Mouse (Mus musculus): ENCODE results near the gene Tmem189.

Tmem189 gene

GRCm38 (mm10) chr2:167687250-167687586 is 2.4 kb downstream of the Tmem189 start:
- in situ Hi-C loops (cut with MboI; ENCODE audit: unreplicated experiment in 2 of 2): loop anchor here (5.0 kb wide), 3 partner anchors 210 to 330 kb away; partner anchors contain the start of gene Ripor3 (in 1 of the 2)

GRCm38 (mm10) chr2:167686382-167687249 is 3.0 kb downstream of the Tmem189 start:
- in situ Hi-C loops (cut with MboI; ENCODE audit: unreplicated experiment in 2 of 2): loop anchor here (5.0 kb wide), 3 partner anchors 211 to 331 kb away; partner anchors contain the start of gene Ripor3 (in 1 of the 2)

GRCm38 (mm10) chr2:167685865-167686264 is 3.8 kb downstream of the Tmem189 start:
- in situ Hi-C loops (cut with MboI; ENCODE audit: unreplicated experiment in 2 of 2): loop anchor here (5.0 kb wide), 3 partner anchors 211 to 331 kb away; partner anchors contain the start of gene Ripor3 (in 1 of the 2)

GRCm38 (mm10) chr2:167685137-167685536 is 4.5 kb downstream of the Tmem189 start:
- in situ Hi-C loops (cut with MboI; ENCODE audit: unreplicated experiment in 2 of 2): loop anchor here (5.0 kb wide), 3 partner anchors 212 to 332 kb away; partner anchors contain the start of gene Ripor3 (in 1 of the 2)

- in situ Hi-C loops (cut with MboI; ENCODE audit: unreplicated experiment in 2 of 2): loop anchor here (5.0 kb wide), 2 partner anchors 151 to 414 kb away; no protein-coding TSS in a partner anchor
Measured at GRCm38 (mm10) chr2:167683721-167684120, 5.9 kb downstream of the Tmem189 start.

DNA sequence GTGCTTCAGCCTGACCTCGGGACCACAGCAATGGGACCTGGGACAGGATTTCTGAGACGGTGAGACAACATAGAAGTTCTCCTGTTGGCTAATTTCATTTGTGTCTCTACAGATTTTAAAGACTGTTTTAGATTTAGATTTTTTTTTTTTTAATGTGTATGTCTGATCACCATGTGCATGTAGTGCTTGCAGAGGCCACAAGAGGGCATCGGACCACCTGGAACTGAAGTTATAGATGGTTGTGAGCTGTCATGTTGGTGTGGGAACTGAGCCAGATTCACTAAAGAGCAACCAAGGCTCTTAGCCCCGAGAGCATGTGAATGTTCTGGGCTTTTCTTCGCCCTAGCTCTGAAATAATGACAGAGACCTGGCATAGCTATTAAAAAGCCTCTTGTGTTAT is 9.0 kb downstream of the Tmem189 start:
- in situ Hi-C loops (cut with MboI; ENCODE audit: unreplicated experiment in 2 of 2): loop anchor here (5.0 kb wide), 2 partner anchors 148 to 417 kb away; no protein-coding TSS in a partner anchor

- in situ Hi-C loops (cut with MboI; ENCODE audit: unreplicated experiment in 2 of 2): loop anchor here (5.0 to 10.0 kb wide), 4 partner anchors 38 to 417 kb away; partner anchors contain the start of gene Slc9a8 (in 1 of the 2)
Measured at GRCm38 (mm10) chr2:167679902-167680430, 9.7 kb downstream of the Tmem189 start.

- in situ Hi-C loops (cut with MboI; ENCODE audit: unreplicated experiment in 2 of 2): loop anchor here (5.0 to 10.0 kb wide), 3 partner anchors 36 to 254 kb away; partner anchors contain the start of gene Slc9a8 (in 1 of the 2)
Measured at GRCm38 (mm10) chr2:167678600-167678999, 11.0 kb downstream of the Tmem189 start.

DNA sequence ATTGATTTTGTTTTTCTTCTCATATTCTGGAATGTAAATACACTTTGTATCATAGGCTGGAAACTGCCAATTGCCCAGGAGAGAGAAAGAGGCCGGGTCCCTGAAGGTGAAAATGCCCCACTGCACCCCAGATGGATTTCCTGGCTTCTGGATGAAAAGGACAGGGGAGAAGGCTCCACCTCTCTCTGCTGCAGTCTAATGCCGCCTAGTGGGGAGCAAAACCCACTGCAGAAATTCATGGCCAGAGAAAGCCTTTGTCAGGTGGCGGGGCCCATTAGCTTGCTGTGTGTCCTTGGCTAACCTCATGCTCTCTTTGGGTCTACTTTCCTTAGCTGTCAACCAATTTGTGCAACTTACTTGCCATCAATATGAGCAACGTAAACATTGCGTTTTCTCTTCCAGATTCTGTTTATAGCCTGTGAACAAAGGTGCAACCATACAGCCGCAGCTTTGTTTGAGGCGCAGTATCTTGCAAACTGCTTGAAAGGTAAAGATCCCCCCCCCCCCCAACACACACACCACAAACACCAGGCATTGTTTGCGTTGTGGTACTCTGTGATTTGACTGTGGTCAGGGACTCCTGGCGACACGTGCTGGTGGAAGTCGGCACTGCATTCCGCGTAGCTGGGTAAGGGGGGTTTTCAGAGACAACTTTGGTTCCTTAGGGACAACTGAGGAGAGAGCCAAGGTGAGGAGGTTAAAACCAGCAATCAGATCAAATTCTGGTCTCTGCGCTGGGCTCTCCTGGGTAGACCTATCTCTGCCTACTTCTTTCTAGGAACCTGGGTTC is 14.3 kb downstream of the Tmem189 start:
- in situ Hi-C loops (cut with MboI; ENCODE audit: unreplicated experiment in 2 of 2): loop anchor here (5.0 to 10.0 kb wide), 3 partner anchors 33 to 251 kb away; partner anchors contain the start of gene Slc9a8 (in 1 of the 2)

DNA sequence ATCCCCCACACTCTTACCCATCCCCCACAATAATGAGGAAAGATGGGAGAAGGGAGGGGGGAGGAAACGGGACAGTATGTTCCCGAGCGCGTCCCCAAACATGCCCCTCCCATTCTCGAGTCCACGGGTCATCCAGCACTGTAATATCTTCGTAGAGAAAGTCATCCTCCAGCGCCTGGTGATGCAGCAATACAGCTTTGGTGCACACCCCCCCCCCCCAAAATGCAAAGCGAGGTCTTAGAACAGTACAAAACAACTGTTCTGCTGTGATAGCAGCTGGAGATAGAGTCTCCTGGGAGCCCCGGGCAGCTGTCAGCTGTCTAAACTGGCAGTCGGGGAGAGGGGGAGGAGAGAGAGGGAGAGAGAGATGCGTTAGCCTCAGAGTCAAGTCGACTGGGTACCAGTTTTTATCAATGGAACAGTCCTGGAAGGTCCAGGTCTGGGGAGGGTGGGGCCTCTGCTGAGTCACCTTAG is 17.4 kb downstream of the Tmem189 start:
- in situ Hi-C loops (cut with MboI; ENCODE audit: unreplicated experiment in 2 of 2): loop anchor here in 1 of 2 experiments (10.0 to 25.0 kb wide), 2 partner anchors 247 to 1035 kb away; partner anchors contain the start of gene Slc9a8

GRCm38 (mm10) chr2:167671101-167671633 is 18.5 kb downstream of the Tmem189 start:
- in situ Hi-C loops (cut with MboI; ENCODE audit: unreplicated experiment in 2 of 2): loop anchor here in 1 of 2 experiments (10.0 to 25.0 kb wide), 2 partner anchors 246 to 1034 kb away; partner anchors contain the start of gene Slc9a8

DNA sequence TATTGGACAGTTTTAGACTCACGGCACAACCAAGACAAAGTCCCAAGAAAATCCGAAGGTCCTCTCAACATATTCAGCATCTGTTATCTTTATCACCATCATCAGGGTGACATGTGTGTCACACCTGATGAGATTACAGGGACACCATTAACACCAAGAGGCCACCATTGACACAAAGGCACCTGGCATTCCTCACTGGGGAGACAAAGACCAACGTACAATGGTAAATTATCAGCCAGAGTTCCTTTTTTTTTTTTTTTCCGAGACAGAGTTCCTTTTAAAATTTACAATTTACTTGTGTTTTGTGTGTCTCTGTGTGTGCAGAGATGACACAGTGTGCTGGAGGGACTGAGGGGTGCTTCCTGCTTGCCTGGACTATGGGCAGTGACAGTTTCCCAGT is 20.2 kb downstream of the Tmem189 start:
- in situ Hi-C loops (cut with MboI; ENCODE audit: unreplicated experiment in 2 of 2): loop anchor here in 1 of 2 experiments (25.0 kb wide), 1 partner anchor 1032 kb away; no protein-coding TSS in a partner anchor

DNA sequence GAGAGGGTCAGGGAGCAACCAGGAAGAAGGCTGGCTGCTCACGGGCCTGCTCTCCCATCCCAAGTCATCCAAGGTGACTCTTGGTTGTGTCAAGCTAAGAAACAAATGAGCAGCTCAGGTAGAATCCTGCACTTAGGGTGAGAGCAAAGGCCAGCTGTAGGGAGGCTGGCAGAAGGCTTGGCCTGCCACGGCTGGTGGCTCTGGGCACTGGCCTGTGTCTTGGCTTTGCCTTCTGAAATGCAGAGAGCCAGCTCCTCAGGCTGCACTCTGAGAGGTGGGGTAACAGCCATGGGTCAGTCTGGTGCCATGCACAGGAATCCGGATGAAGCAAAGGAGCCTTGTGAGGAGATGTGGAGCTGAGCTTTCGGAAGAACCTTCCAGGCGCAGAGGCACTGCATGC is 21.2 kb downstream of the Tmem189 start:
- in situ Hi-C loops (cut with MboI; ENCODE audit: unreplicated experiment in 2 of 2): loop anchor here in 1 of 2 experiments (25.0 kb wide), 1 partner anchor 1031 kb away; no protein-coding TSS in a partner anchor

DNA sequence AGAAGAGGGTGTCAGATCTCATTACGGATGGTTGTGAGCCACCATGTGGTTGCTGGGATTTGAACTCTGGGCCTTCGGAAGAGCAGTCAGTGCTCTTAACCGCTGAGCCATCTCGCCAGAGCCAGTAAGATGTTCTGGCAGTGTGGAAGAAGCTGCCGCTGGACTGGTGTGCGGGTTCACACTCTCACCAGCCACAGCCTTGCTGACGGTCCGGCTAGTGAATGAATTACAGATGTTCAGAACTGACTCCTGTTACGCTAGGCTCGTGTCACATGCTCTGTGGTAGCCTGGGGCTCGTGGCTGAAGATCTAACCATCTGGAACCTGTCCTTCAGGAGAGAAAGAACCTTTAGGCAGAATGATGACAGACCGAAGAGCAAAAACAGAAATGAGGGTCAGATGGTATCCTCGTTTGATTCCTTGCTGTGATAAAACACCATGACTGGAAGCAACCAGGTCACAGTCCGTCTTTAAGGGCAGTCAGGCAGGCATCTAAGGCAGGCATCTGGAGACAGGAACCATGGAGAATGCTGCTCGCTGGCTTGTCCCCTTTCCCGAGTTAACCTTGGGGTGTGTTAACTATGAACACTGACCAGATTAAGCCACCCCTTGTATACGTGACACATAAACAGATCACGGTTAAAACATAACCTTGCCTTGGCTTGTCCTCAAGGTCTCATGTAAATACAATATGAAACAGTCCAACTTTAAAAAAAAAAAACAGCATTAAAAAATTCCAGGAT is 23.5 kb downstream of the Tmem189 start:
- in situ Hi-C loops (cut with MboI; ENCODE audit: unreplicated experiment in 2 of 2): loop anchor here in 1 of 2 experiments (25.0 kb wide), 1 partner anchor 1029 kb away; no protein-coding TSS in a partner anchor

GRCm38 (mm10) chr2:167662713-167663112 is 26.9 kb downstream of the Tmem189 start:
- in situ Hi-C loops (cut with MboI; ENCODE audit: unreplicated experiment in 2 of 2): loop anchor here in 1 of 2 experiments (25.0 kb wide), 1 partner anchor 1025 kb away; no protein-coding TSS in a partner anchor

DNA sequence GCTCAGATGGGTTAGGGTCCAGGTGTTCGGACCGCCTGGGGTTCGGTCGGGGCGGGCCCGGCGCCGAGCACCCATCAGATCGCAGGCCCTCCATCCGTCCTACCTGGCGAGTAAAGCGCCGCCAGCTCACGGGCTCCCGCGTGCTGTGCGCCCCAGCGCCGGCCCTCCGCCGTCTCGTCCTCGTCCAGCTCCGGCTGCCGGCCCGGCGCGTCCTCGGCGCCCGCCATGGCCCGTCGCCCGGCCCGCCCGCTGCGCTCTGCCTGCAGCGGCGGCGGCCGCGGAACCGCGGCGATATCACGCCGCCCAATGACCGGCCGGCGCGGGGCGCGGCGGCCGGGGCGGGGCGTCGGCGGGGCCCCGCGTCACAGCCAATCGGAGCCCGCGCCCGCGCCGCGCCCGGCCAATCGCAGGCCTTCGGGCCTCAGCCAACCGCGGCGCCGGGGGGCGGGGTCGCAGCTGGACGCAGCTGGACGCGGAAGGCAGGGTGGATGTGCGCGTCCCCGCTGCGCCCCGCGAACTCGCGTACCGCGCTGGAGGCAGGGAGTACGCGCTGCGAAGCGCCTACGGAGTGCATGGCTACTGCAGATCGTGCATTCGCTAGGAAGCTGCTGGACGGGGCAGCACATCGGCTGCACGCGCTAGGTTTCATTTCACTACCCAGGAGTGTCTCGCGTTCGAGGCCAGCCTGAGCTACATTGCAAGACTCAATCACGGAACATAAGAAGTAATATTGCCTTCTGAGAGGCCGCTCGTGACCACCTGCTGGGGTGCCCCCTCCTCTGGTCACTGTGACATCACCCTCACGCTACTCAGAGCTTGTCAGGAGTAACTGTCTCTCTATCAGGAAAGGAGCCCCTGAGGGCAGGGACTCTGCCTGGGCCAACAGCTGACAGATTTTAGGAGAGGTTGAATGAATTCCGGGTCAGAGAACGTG is 28.1 kb downstream of the Tmem189 start, which contains the start of gene Gm20431:
Gene Gm20431, minus strand, starts transcription at position 227 of the 934 bp plus-strand sequence.
- in situ Hi-C loops (cut with MboI; ENCODE audit: unreplicated experiment in 2 of 2): loop anchor here in 1 of 2 experiments (25.0 kb wide), 1 partner anchor 1024 kb away; no protein-coding TSS in a partner anchor

- in situ Hi-C loops (cut with MboI; ENCODE audit: unreplicated experiment in 2 of 2): loop anchor here in 1 of 2 experiments (25.0 kb wide), 1 partner anchor 1023 kb away; no protein-coding TSS in a partner anchor
Measured at GRCm38 (mm10) chr2:167660611-167660971, 29.0 kb downstream of the Tmem189 start.
